1 mouse cellular context compared by ENCODE assay signal in genomic region chr3:96160803-96161516, GRCm38 (mm10).
TF ChIP-seq lines count a peak whose summit lies in the region.

No protein-coding gene starts in this region.

TF ChIP-seq in CH12.LX, 34 proteins besides CTCF, POLR2A, EP300 and RAD21:
- 0 out of 2 replicates have a peak, but pooled peaks have one; percentile 6 for TF ChIP-seq NELFE (IDR thresholded peaks at IDR 0.05; ENCODE audit: low read depth, low read length)
- TF ChIP-seq TCF12 (IDR thresholded peaks at IDR 0.05; ENCODE audit: low read depth, low read length): no peak
